Mouse (Mus musculus) midbrain, embryonic 10.5 days (tissue): ENCODE data around the gene Mlip. TPM values are rescaled to one million over a fixed set of nuclear protein-coding genes. Genes with fewer than 3 reads are reported as not detected.

Experiments
- DNase-seq: peaks from one replicate; pipeline ENCODE4 v3.0.0-alpha.2; 2017; ENCODE audit warnings: low spot score
- H3K27ac ChIP-seq: fragments of 300-500 bp; sonication (generic); replicated peaks from 2 replicates; pipeline ENCODE4 v1.5.1; 2016; ENCODE audit warnings: mild to moderate bottlenecking
- H3K27me3 ChIP-seq: fragments of 300-500 bp; sonication (generic); 2 replicates; pipeline ENCODE4 v1.6.1; 2016; ENCODE audit warnings: low read depth, mild to moderate bottlenecking; ENCODE audit not compliant: poor library complexity, severe bottlenecking
- H3K36me3 ChIP-seq: fragments of 300-500 bp; sonication (generic); 2 replicates; pipeline ENCODE4 v1.6.1; 2016; ENCODE audit warnings: mild to moderate bottlenecking, moderate library complexity
- H3K4me1 ChIP-seq: fragments of 300-500 bp; sonication (generic); 2 replicates; pipeline ENCODE4 v1.6.1; 2016
- H3K4me3 ChIP-seq: fragments of 300-500 bp; sonication (generic); 2 replicates; pipeline ENCODE4 v1.5.1; 2016; ENCODE audit warnings: mild to moderate bottlenecking, moderate library complexity
- H3K9me3 ChIP-seq: fragments of 300-500 bp; sonication (generic); replicated peaks from 2 replicates; pipeline ENCODE4 v1.6.1; 2016; ENCODE audit warnings: mild to moderate bottlenecking
- WGBS: fragments of 180-500 bp; shearing (Covaris S2); methylation state at CpG from one replicate; pipeline ENCODE4 v1.1.7; 2016; 5-methylcytosine and 5-hydroxymethylcytosine counted together
- polyA plus RNA-seq: library from polyadenylated mRNA; unstranded; fragments of >200 nt; fragmentation: Nextera tagmentation; extraction: Ambion mirVana; gene quantifications from 2 replicates; pipeline ENCODE4 v1.2.1, GENCODE M21; 2016

The Mlip gene
- polyA plus RNA-seq, 1 experiment from 2014 or later, result 0.38 TPM

- no peak for DNase-seq
- WGBS, result 86% methylated on average over 4 of the region's 4 CpGs
- Histone ChIP-seq H3K4me3 (no peak overlapping the region), H3K9me3 (no peaks in the 10 kb centered on the region), H3K4me1 (no peaks in the 10 kb centered on the region), H3K27ac (no peak overlapping the region), H3K36me3 (no peaks in the 10 kb centered on the region), H3K27me3 (no peaks in the 10 kb centered on the region)
Measured at GRCm38 (mm10) chr9:77259052-77259451, 93.7 kb downstream of the Mlip start.

GRCm38 (mm10) chr9:77258265-77258664 lies 94.5 kb downstream of the Mlip start:
- WGBS, result 91% methylated on average over 6 of the region's 6 CpGs
- Histone ChIP-seq H3K4me1 (no peaks in the 10 kb centered on the region), H3K27me3 (no peaks in the 10 kb centered on the region), H3K9me3 (no peaks in the 10 kb centered on the region), H3K4me3 (no peak overlapping the region), H3K27ac (no peak overlapping the region), H3K36me3 (no peaks in the 10 kb centered on the region)
- no peak for DNase-seq

GRCm38 (mm10) chr9:77254514-77254913 lies 98.3 kb downstream of the Mlip start:
- Histone ChIP-seq H3K4me1 (no peaks in the 10 kb centered on the region), H3K9me3 (no peaks in the 10 kb centered on the region), H3K4me3 (no peak overlapping the region), H3K36me3 (no peaks in the 10 kb centered on the region), H3K27me3 (no peaks in the 10 kb centered on the region), H3K27ac (no peak overlapping the region)
- DNase-seq, result no peak
- 93% methylated on average over 3 of the region's 3 CpGs for WGBS

GRCm38 (mm10) chr9:77252761-77253160 lies 100.0 kb downstream of the Mlip start:
- Histone ChIP-seq H3K4me1 (no peaks in the 10 kb centered on the region), H3K36me3 (no peaks in the 10 kb centered on the region), H3K9me3 (no peaks in the 10 kb centered on the region), H3K27ac (no peak overlapping the region), H3K27me3 (no peaks in the 10 kb centered on the region), H3K4me3 (no peak overlapping the region)
- WGBS, result 96% methylated on average over 4 of the region's 4 CpGs
- no peak for DNase-seq

GRCm38 (mm10) chr9:77252134-77252533 lies 100.6 kb downstream of the Mlip start:
- Histone ChIP-seq H3K27me3 (no peaks in the 10 kb centered on the region), H3K9me3 (no peaks in the 10 kb centered on the region), H3K4me1 (no peaks in the 10 kb centered on the region), H3K36me3 (no peaks in the 10 kb centered on the region), H3K4me3 (no peak overlapping the region), H3K27ac (no peak overlapping the region)
- WGBS, result 91% methylated on average over 7 of the region's 7 CpGs
- no peak for DNase-seq

- no peak for DNase-seq
Measured at GRCm38 (mm10) chr9:77251511-77252112, 101.2 kb downstream of the Mlip start.

GRCm38 (mm10) chr9:77198250-77198649 lies 154.5 kb downstream of the Mlip start:
- H3K9me3 ChIP-seq, result no peaks in the 10 kb centered on the region
- 81% methylated on average over 1 of the region's 1 CpGs for WGBS

More at GRCm38 (mm10) chr9:77251511-77252112, 101.2 kb downstream of the Mlip start:
- no peaks in the 10 kb centered on the region for H3K4me1 ChIP-seq
- H3K9me3 ChIP-seq, result no peaks in the 10 kb centered on the region
- H3K27me3 ChIP-seq, result no peaks in the 10 kb centered on the region
- H3K36me3 ChIP-seq, result no peaks in the 10 kb centered on the region
- no peak overlapping the region for H3K4me3 ChIP-seq
- 87% methylated on average over 16 of the region's 18 CpGs for WGBS
- H3K27ac ChIP-seq, result no peak overlapping the region

GRCm38 (mm10) chr9:77179486-77179885 lies 173.3 kb downstream of the Mlip start:
- Histone ChIP-seq H3K36me3 (no peaks in the 10 kb centered on the region), H3K27me3 (no peaks in the 10 kb centered on the region), H3K4me3 (no peak overlapping the region), H3K4me1 (no peaks in the 10 kb centered on the region), H3K27ac (no peak overlapping the region), H3K9me3 (no peaks in the 10 kb centered on the region)
- WGBS, result 93% methylated on average over 3 of the region's 3 CpGs
- DNase-seq, result no peak

More at GRCm38 (mm10) chr9:77198250-77198649, 154.5 kb downstream of the Mlip start:
- Histone ChIP-seq H3K4me1 (no peaks in the 10 kb centered on the region), H3K4me3 (no peak overlapping the region), H3K36me3 (no peaks in the 10 kb centered on the region), H3K27ac (no peak overlapping the region), H3K27me3 (no peaks in the 10 kb centered on the region)
- DNase-seq, result no peak

- Histone ChIP-seq H3K4me3 (no peak overlapping the region), H3K36me3 (no peaks in the 10 kb centered on the region), H3K27ac (no peak overlapping the region), H3K4me1 (peaks cover 9% of the 10 kb centered on the region), H3K9me3 (no peaks in the 10 kb centered on the region), H3K27me3 (no peaks in the 10 kb centered on the region)
- WGBS, result 85% methylated on average over 3 of the region's 3 CpGs
- DNase-seq, result no peak
Measured at GRCm38 (mm10) chr9:77175870-77176269, 176.9 kb downstream of the Mlip start.

GRCm38 (mm10) chr9:77172044-77172443 lies 180.7 kb downstream of the Mlip start:
- H3K27me3 ChIP-seq, result no peaks in the 10 kb centered on the region
- H3K4me3 ChIP-seq, result no peak overlapping the region
- H3K4me1 ChIP-seq, result peaks cover 9% of the 10 kb centered on the region
- no peaks in the 10 kb centered on the region for H3K9me3 ChIP-seq
- peak overlapping the region; percentile 38; the same call in 1 of the 2 replicates for H3K27ac ChIP-seq
- peak; percentile 29 for DNase-seq
- H3K36me3 ChIP-seq, result no peaks in the 10 kb centered on the region
- WGBS, result 36% methylated on average over 5 of the region's 5 CpGs

- Histone ChIP-seq H3K4me3 (no peak overlapping the region), H3K27ac (no peak overlapping the region), H3K9me3 (no peaks in the 10 kb centered on the region), H3K36me3 (no peaks in the 10 kb centered on the region), H3K27me3 (no peaks in the 10 kb centered on the region), H3K4me1 (no peaks in the 10 kb centered on the region)
- WGBS, result 93% methylated on average over 6 of the region's 6 CpGs
- DNase-seq, result no peak
Measured at GRCm38 (mm10) chr9:77165877-77166276, 186.9 kb downstream of the Mlip start.

GRCm38 (mm10) chr9:77161764-77162163 lies 191.0 kb downstream of the Mlip start:
- WGBS, result 76% methylated on average over 5 of the region's 5 CpGs
- H3K27ac ChIP-seq, result no peak overlapping the region
- no peaks in the 10 kb centered on the region for H3K4me1 ChIP-seq
- no peak overlapping the region for H3K4me3 ChIP-seq
- DNase-seq, result no peak
- no peaks in the 10 kb centered on the region for H3K36me3 ChIP-seq
- H3K27me3 ChIP-seq, result no peaks in the 10 kb centered on the region
- no peaks in the 10 kb centered on the region for H3K9me3 ChIP-seq

- Histone ChIP-seq H3K9me3 (no peaks in the 10 kb centered on the region), H3K4me3 (no peak overlapping the region), H3K4me1 (no peaks in the 10 kb centered on the region), H3K36me3 (no peaks in the 10 kb centered on the region), H3K27ac (no peak overlapping the region), H3K27me3 (no peaks in the 10 kb centered on the region)
- WGBS, result 85% methylated on average over 4 of the region's 4 CpGs
- DNase-seq, result no peak
Measured at GRCm38 (mm10) chr9:77160277-77160926, 192.4 kb downstream of the Mlip start.
